ENCODE assay signal across 9 mouse cellular contexts in genomic region chr2:145382908-145383770, GRCm38 (mm10).
DNase-seq lines count a peak whose midpoint lies in the region; ATAC-seq and TF ChIP-seq lines count a peak whose summit lies in the region.
"Had no signal": no experiment of that assay in that cellular context is flagged by ENCODE, and none has a peak within 500 bp of the region (broad histone marks: within the 10 kb centered on the region; RNA-seq: fewer than 3 reads in every experiment).

No protein-coding gene starts in this region.

- H3K27me3 ChIP-seq in lung, postnatal 0 days (replicated peaks; ENCODE audit: insufficient read depth, low read length): no peaks in the 10 kb centered on the region
- no peaks in the 10 kb centered on the region for H3K27me3 ChIP-seq in kidney, embryonic 14.5 days (ENCODE audit: control insufficient read depth, insufficient read depth, low read length)
- H3K27me3 ChIP-seq in liver, embryonic 11.5 days (replicated peaks; ENCODE audit: control insufficient read depth, insufficient read depth, low read length): no peaks in the 10 kb centered on the region
- H3K27me3 ChIP-seq: megakaryocyte, embryonic 14.5 days had no signal

- no peak overlapping the region for H3K4me2 ChIP-seq in lung, postnatal 0 days (replicated peaks; ENCODE audit: low read depth, low read length)
- no peak overlapping the region for H3K4me2 ChIP-seq in kidney, embryonic 14.5 days (replicated peaks; ENCODE audit: low read depth, low read length)
- H3K4me2 ChIP-seq in liver, embryonic 11.5 days: no peak overlapping the region

- peak; percentile 19 for DNase-seq in lung, postnatal 0 days (ENCODE audit: low spot score)
- no peak for DNase-seq in lung, postnatal 25 days (ENCODE audit: low spot score)
- peak; percentile 97 to 98 for DNase-seq in cerebellum, postnatal 14 days
- DNase-seq in layer of hippocampus, postnatal 25 days (ENCODE audit: extremely low spot score in 1 of 2, low spot score in 1 of 2): peak; percentile 15 to 22
- DNase-seq in right cerebral cortex, postnatal 14 days: peak; percentile 69
- no peak for DNase-seq in gastrocnemius, adult 18-20 months (ENCODE audit: low spot score)
- DNase-seq in liver, embryonic 11.5 days (ENCODE audit: low spot score): no peak

- no peak for TF ChIP-seq EP300 in lung, postnatal 0 days (IDR thresholded peaks at IDR 0.05)

- H3K4me1 ChIP-seq in lung, postnatal 0 days (ENCODE audit: insufficient read depth, low read depth, low read length): no peaks in the 10 kb centered on the region
- H3K4me1 ChIP-seq in kidney, embryonic 14.5 days (ENCODE audit: control insufficient read depth, insufficient read depth, low read length): no peaks in the 10 kb centered on the region
- H3K4me1 ChIP-seq in liver, embryonic 11.5 days (replicated peaks; ENCODE audit: control insufficient read depth, insufficient read depth, low read length): no peaks in the 10 kb centered on the region

- H3K27ac ChIP-seq in lung, postnatal 0 days (ENCODE audit: low read length): no peak overlapping the region
- no peak overlapping the region for H3K27ac ChIP-seq in kidney, embryonic 14.5 days (ENCODE audit: low read depth, low read length)
- no peak overlapping the region for H3K27ac ChIP-seq in liver, embryonic 11.5 days (ENCODE audit: low read depth, low read length)

- H3K9ac ChIP-seq in lung, postnatal 0 days (replicated peaks; ENCODE audit: low read depth): no peak overlapping the region
- H3K9ac ChIP-seq in kidney, embryonic 14.5 days (ENCODE audit: low read depth, low read length): no peak overlapping the region
- H3K9ac ChIP-seq in liver, embryonic 11.5 days (ENCODE audit: low read depth, low read length): no peak overlapping the region

- H3K9me3 ChIP-seq in lung, postnatal 0 days (ENCODE audit: low read length): no peaks in the 10 kb centered on the region
- H3K9me3 ChIP-seq in kidney, embryonic 14.5 days (ENCODE audit: control insufficient read depth, low read length): no peaks in the 10 kb centered on the region
- H3K9me3 ChIP-seq in liver, embryonic 11.5 days (ENCODE audit: control insufficient read depth, low read length): no peaks in the 10 kb centered on the region
- H3K9me3 ChIP-seq: megakaryocyte, embryonic 14.5 days had no signal

- ATAC-seq in lung, postnatal 0 days: no peak; the same call in 1 of the 2 replicates
- ATAC-seq in kidney, embryonic 14.5 days (ENCODE audit: low FRiP score, low TSS enrichment): no peak
- ATAC-seq in liver, embryonic 11.5 days (replicated peaks; ENCODE audit: low FRiP score): no peak

- WGBS in lung, postnatal 0 days: 69% methylated on average over 13 of the region's 13 CpGs
- 87% methylated on average over 13 of the region's 13 CpGs for WGBS in kidney, embryonic 14.5 days
- 90% methylated on average over 13 of the region's 13 CpGs for WGBS in liver, embryonic 11.5 days

- no peak overlapping the region for H3K4me3 ChIP-seq in lung, postnatal 0 days (ENCODE audit: low read depth, low read length)
- H3K4me3 ChIP-seq in kidney, embryonic 14.5 days (ENCODE audit: low read length): no peak overlapping the region
- H3K4me3 ChIP-seq in liver, embryonic 11.5 days (ENCODE audit: low read depth, low read length): no peak overlapping the region
- H3K4me3 ChIP-seq: megakaryocyte, embryonic 14.5 days had no signal

- no peaks in the 10 kb centered on the region for H3K36me3 ChIP-seq in lung, postnatal 0 days (ENCODE audit: insufficient read depth, low read length)
- H3K36me3 ChIP-seq in kidney, embryonic 14.5 days (ENCODE audit: control insufficient read depth, insufficient read depth, low read length): no peaks in the 10 kb centered on the region
- no peaks in the 10 kb centered on the region for H3K36me3 ChIP-seq in liver, embryonic 11.5 days (ENCODE audit: control insufficient read depth, insufficient read depth, low read length)

- no peak for TF ChIP-seq CTCF in lung, postnatal 0 days (IDR thresholded peaks at IDR 0.05)

Comparison
In these comparisons a context has a peak if more than half of its experiments do, and no peak if none do; other contexts are left out.
1. DNase-seq: peak in lung, postnatal 0 days (single experiment), cerebellum, postnatal 14 days (2 of 2), layer of hippocampus, postnatal 25 days (2 of 2) and right cerebral cortex, postnatal 14 days (single experiment); none in lung, postnatal 25 days (single experiment), gastrocnemius, adult 18-20 months (single experiment) and liver, embryonic 11.5 days (single experiment).